Mouse (Mus musculus) midbrain, embryonic 16.5 days (tissue): ENCODE measurements around the gene Ephb2. TPM values are rescaled to one million over a fixed set of nuclear protein-coding genes. Genes with fewer than 3 reads are reported as not detected.

ENCODE experiments used
- ATAC-seq: fragments of 200-750 bp; cut with Nextera tagmentation; 2 replicates; pipeline ENCODE4 v1.8.0; 2017; ENCODE audit warnings: moderate TSS enrichment
- H3K27ac ChIP-seq: fragments of 300-500 bp; sonication (generic); 2 replicates; pipeline ENCODE4 v1.5.1; 2014; ENCODE audit warnings: mild to moderate bottlenecking, low read length, mixed read lengths
- H3K27me3 ChIP-seq: fragments of 300-500 bp; sonication (generic); 2 replicates; pipeline ENCODE4 v1.6.1; 2014; ENCODE audit warnings: low read depth, low read length, mixed read lengths; ENCODE audit not compliant: control insufficient read depth, insufficient read depth
- H3K36me3 ChIP-seq: fragments of 300-500 bp; sonication (generic); 2 replicates; pipeline ENCODE4 v1.6.1; 2014; ENCODE audit warnings: mild to moderate bottlenecking, low read length, moderate library complexity, mixed read lengths; ENCODE audit not compliant: control insufficient read depth, insufficient read depth
- H3K4me1 ChIP-seq: fragments of 300-500 bp; sonication (generic); 2 replicates; pipeline ENCODE4 v1.6.1; 2014; ENCODE audit warnings: mild to moderate bottlenecking, low read length, mixed read lengths; ENCODE audit not compliant: control insufficient read depth, insufficient read depth
- H3K4me2 ChIP-seq: fragments of 300-500 bp; sonication (generic); 2 replicates; pipeline ENCODE4 v1.6.1; 2014; ENCODE audit warnings: mild to moderate bottlenecking, low read length, mixed read lengths
- H3K4me3 ChIP-seq: fragments of 300-500 bp; sonication (generic); 2 replicates; pipeline ENCODE4 v1.5.1; 2014; ENCODE audit warnings: low read depth, mild to moderate bottlenecking, low read length, moderate library complexity, mixed read lengths
- H3K9ac ChIP-seq: fragments of 300-500 bp; sonication (generic); 2 replicates; pipeline ENCODE4 v1.6.1; 2014; ENCODE audit warnings: low read depth, low read length, mixed read lengths
- H3K9me3 ChIP-seq: fragments of 300-500 bp; sonication (generic); replicated peaks from 2 replicates; pipeline ENCODE4 v1.6.1; 2014; ENCODE audit warnings: mild to moderate bottlenecking, low read length, mixed read lengths; ENCODE audit not compliant: control insufficient read depth, poor library complexity, severe bottlenecking
- WGBS: fragments of 180-500 bp; shearing (Covaris S2); extraction: QIAGEN DNeasy Blood & Tissue Kit; methylation state at CpG from one replicate; pipeline ENCODE4 v1.1.7; 2014; 5-methylcytosine and 5-hydroxymethylcytosine counted together
- polyA plus RNA-seq: library from polyadenylated mRNA; unstranded; fragments of >200 nt; fragmentation: Nextera tagmentation; extraction: Ambion mirVana; gene quantifications from 2 replicates; pipeline ENCODE4 v1.2.1, GENCODE M21; 2015

The Ephb2 gene
- polyA plus RNA-seq, 1 experiment from 2014 or later: 13.1 TPM

DNA sequence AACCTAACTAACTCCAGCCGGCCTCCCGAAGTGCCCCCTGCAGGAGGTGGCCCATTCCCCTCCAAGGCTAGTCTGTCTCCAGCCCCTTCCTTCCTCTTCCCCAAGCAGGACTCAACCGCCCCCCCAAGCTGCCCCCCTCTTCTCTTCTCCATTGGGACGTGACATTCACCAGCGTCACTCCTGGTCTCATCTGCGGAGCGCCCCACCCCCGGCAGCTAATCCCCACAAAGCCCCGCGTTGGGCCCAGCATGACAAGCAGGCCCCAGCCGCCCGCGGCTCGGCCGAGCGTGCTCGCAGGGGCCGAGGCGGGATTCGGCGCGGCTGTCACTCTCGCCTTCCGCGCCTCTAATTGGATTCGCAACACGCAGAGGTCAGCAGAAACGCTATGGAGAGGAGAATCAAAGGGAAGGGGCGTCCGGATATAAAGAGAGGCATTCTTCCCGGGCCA, 80.4 kb downstream of the Ephb2 start:
- H3K27me3 ChIP-seq: no peaks in the 10 kb centered on the region
- no peaks in the 10 kb centered on the region for H3K36me3 ChIP-seq
- peak overlapping the region; percentile 7; the same call in 1 of the 2 replicates for H3K4me3 ChIP-seq
- H3K27ac ChIP-seq: peak overlapping the region; percentile 86
- H3K4me1 ChIP-seq: peaks cover 65% of the 10 kb centered on the region
- peak; percentile 69 for ATAC-seq
- no peaks in the 10 kb centered on the region for H3K9me3 ChIP-seq
- H3K4me2 ChIP-seq: peak overlapping the region; percentile 45
- WGBS: under 1% methylated on average over 31 of the region's 31 CpGs
- H3K9ac ChIP-seq: peak overlapping the region; percentile 50

- Histone ChIP-seq H3K27ac (peak overlapping the region; percentile 86), H3K9ac (0 out of 2 replicates have a peak overlapping the region, but pooled peaks have one; percentile 7), H3K4me1 (peaks cover 76% of the 10 kb centered on the region), H3K36me3 (no peaks in the 10 kb centered on the region), H3K4me2 (no peak overlapping the region), H3K4me3 (no peak overlapping the region), H3K27me3 (no peaks in the 10 kb centered on the region), H3K9me3 (no peaks in the 10 kb centered on the region)
- WGBS: 64% methylated on average over 8 of the region's 8 CpGs
- ATAC-seq: no peak
Observed at GRCm38 (mm10) chr4:136754256-136754655, 81.5 kb downstream of the Ephb2 start.

- 8% methylated on average over 4 of the region's 4 CpGs for WGBS
- peak overlapping the region; percentile 12; the same call in 1 of the 2 replicates for H3K4me2 ChIP-seq
Observed at GRCm38 (mm10) chr4:136751355-136752020, 84.3 kb downstream of the Ephb2 start.

GRCm38 (mm10) chr4:136750578-136751338, 85.0 kb downstream of the Ephb2 start:
- H3K27me3 ChIP-seq: no peaks in the 10 kb centered on the region
- H3K9me3 ChIP-seq: no peaks in the 10 kb centered on the region
- no peaks in the 10 kb centered on the region for H3K36me3 ChIP-seq
- peak; percentile 55 for ATAC-seq
- H3K4me1 ChIP-seq: peaks cover 53% of the 10 kb centered on the region
- H3K4me2 ChIP-seq: peak overlapping the region; percentile 12; the same call in 1 of the 2 replicates
- H3K4me3 ChIP-seq: no peak overlapping the region
- peak overlapping the region; percentile 82 for H3K27ac ChIP-seq
- peak overlapping the region; percentile 57; the same call in 1 of the 2 replicates for H3K9ac ChIP-seq
- WGBS: 2% methylated on average over 17 of the region's 19 CpGs

More at GRCm38 (mm10) chr4:136751355-136752020, 84.3 kb downstream of the Ephb2 start:
- Histone ChIP-seq H3K27me3 (no peaks in the 10 kb centered on the region), H3K4me3 (no peak overlapping the region), H3K9me3 (no peaks in the 10 kb centered on the region), H3K4me1 (peaks cover 61% of the 10 kb centered on the region), H3K36me3 (no peaks in the 10 kb centered on the region), H3K9ac (peak overlapping the region; percentile 57; the same call in 1 of the 2 replicates), H3K27ac (peak overlapping the region; percentile 82)
- ATAC-seq: no peak

DNA sequence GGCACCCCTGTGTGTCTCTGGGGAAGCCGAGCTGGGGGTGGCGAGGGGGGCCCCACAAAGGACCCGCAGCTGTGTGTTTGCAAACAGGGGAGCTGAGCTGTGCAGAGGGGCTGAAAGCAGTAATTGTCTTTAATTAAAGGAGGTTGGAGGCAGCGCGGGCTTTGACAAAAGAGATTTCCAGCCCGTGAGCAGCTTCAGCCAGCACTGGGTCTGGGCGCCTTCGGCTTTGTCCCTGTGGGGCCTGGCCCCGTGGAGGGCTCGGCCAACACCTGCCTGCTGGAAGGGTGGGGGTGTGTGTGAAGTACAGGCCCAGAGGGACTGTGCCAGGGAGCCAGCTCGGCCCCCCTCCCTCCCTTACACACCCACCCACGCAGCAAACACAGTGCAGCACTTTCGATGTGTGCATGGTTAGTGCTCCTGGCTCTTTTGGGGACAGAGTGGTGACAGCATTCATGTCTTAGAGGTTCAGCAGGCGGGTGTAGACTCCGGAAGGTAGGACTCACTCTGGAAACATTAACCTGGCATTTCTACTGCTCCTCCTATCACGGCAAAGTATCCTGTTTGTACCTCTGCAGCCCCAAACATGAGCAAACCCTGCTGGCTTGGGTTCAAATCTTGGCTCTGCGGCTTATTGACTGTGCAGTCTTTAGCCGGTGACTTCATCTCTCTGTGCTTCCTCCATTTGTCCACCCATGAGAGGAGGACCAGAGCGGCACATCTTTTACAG, 85.8 kb downstream of the Ephb2 start:
- peak overlapping the region; percentile 12; the same call in 1 of the 2 replicates for H3K4me2 ChIP-seq
- H3K9me3 ChIP-seq: no peaks in the 10 kb centered on the region
- H3K27ac ChIP-seq: peak overlapping the region; percentile 82
- no peaks in the 10 kb centered on the region for H3K36me3 ChIP-seq
- H3K9ac ChIP-seq: peak overlapping the region; percentile 57; the same call in 1 of the 2 replicates
- no peak overlapping the region for H3K4me3 ChIP-seq
- H3K27me3 ChIP-seq: no peaks in the 10 kb centered on the region
- H3K4me1 ChIP-seq: peaks cover 46% of the 10 kb centered on the region
- ATAC-seq: peak; percentile 61
- WGBS: 8% methylated on average over 19 of the region's 19 CpGs

DNA sequence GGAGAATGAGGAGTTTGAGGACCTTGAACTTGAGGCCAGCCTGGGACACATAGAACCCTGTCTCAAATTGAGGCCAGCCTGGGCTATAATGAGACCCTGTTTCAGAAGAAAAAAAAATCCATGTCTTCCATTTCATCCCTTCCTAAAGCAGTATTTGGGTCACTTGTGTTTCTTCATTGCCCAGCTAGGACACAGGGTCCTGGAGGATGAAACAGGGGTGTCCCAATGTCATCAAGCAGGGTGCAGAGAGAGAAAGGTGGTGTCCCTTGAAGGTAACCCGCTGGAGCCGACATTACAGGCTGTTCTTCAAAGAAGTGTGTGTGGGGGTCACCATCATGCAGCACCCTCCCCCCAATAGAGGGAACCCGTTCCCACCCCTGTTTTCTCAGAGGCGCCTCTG, 86.4 kb downstream of the Ephb2 start:
- Histone ChIP-seq H3K4me1 (peaks cover 41% of the 10 kb centered on the region), H3K36me3 (no peaks in the 10 kb centered on the region), H3K4me2 (no peak overlapping the region), H3K4me3 (no peak overlapping the region), H3K9me3 (no peaks in the 10 kb centered on the region), H3K27me3 (no peaks in the 10 kb centered on the region), H3K27ac (peak overlapping the region; percentile 82), H3K9ac (peak overlapping the region; percentile 44; the same call in 1 of the 2 replicates)
- WGBS: 10% methylated on average over 4 of the region's 4 CpGs
- ATAC-seq: no peak

DNA sequence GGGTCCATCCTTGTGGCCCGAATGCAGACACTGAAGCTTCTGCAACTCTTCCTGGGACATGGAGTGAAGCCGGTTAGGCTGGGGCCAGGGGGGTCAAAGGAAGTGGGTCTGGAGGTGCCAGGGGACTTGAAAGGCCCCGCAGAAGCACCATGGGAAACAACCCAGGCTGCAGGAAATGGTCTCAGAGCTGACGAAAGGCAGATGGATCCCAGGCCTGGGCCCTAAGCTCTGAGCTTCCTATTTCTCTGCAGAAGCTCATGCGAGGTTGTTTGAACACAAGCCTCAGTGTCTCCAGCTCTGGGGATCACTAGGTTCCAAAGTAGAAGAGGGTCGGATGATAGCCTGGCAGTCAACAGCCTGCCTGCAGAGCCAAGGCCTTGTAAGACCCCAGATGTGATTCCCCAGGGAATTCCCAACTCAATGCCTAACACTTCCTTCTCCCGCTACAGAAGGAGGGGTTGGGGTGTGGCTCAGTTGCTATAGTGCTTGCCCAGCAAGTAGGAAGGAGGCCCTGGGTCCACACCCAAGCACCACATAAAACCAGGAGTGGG, 86.9 kb downstream of the Ephb2 start:
- no peak for ATAC-seq
- Histone ChIP-seq H3K4me3 (no peak overlapping the region), H3K36me3 (no peaks in the 10 kb centered on the region), H3K27me3 (no peaks in the 10 kb centered on the region), H3K9ac (no peak overlapping the region), H3K9me3 (no peaks in the 10 kb centered on the region), H3K4me1 (peaks cover 41% of the 10 kb centered on the region), H3K27ac (no peak overlapping the region; the same call in 1 of the 2 replicates), H3K4me2 (no peak overlapping the region)
- WGBS: 44% methylated on average over 7 of the region's 7 CpGs

DNA sequence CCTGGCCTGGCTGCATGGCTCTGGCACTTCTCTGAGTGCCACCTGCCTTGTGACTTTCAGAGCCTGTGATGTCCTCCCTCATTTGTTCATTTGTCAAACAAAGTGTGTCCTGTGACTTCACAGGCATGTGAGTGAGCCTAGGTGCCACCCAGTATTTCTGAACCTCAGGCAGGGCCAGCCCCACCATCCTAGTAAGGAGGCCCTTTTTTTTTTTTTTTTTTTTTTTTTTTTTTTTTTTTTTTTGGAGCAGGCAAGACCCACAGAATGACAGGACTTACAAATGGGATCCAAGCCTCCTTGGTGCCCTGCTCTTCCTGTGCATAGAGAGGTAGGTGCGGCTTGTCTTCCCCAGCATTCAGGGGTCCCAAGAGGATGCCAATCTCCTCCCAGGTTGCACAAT, 89.3 kb downstream of the Ephb2 start:
- ATAC-seq: no peak
- Histone ChIP-seq H3K9me3 (no peaks in the 10 kb centered on the region), H3K9ac (no peak overlapping the region), H3K4me2 (no peak overlapping the region), H3K27ac (no peak overlapping the region), H3K36me3 (no peaks in the 10 kb centered on the region), H3K27me3 (no peaks in the 10 kb centered on the region), H3K4me3 (no peak overlapping the region), H3K4me1 (peaks cover 49% of the 10 kb centered on the region)
- 41% methylated on average over 1 of the region's 1 CpGs for whole genome bisulfite sequencing
